Mouse (Mus musculus) midbrain, embryonic 15.5 days (tissue): ENCODE measurements around the gene Sytl2. TPM values are rescaled to one million over a fixed set of nuclear protein-coding genes. Genes with fewer than 3 reads are reported as not detected.

Experiments
- ATAC-seq: fragments of 200-750 bp; cut with Nextera tagmentation; replicated peaks from 2 replicates; pipeline ENCODE4 v1.8.0; 2017; ENCODE audit warnings: moderate TSS enrichment
- H3K27ac ChIP-seq: fragments of 300-500 bp; sonication (generic); 2 replicates; pipeline ENCODE4 v1.5.1; 2015; ENCODE audit warnings: mild to moderate bottlenecking, inconsistent platforms
- H3K27me3 ChIP-seq: fragments of 300-500 bp; sonication (generic); replicated peaks from 2 replicates; pipeline ENCODE4 v1.6.1; 2015; ENCODE audit warnings: inconsistent platforms
- H3K36me3 ChIP-seq: fragments of 300-500 bp; sonication (generic); replicated peaks from 2 replicates; pipeline ENCODE4 v1.6.1; 2015; ENCODE audit warnings: inconsistent platforms
- H3K4me1 ChIP-seq: fragments of 300-500 bp; sonication (generic); 2 replicates; pipeline ENCODE4 v1.6.1; 2015; ENCODE audit warnings: inconsistent platforms
- H3K4me2 ChIP-seq: fragments of 300-500 bp; sonication (generic); 2 replicates; pipeline ENCODE4 v1.6.1; 2015; ENCODE audit warnings: inconsistent platforms, mild to moderate bottlenecking, moderate library complexity
- H3K4me3 ChIP-seq: fragments of 300-500 bp; sonication (generic); 2 replicates; pipeline ENCODE4 v1.5.1; 2015; ENCODE audit warnings: mild to moderate bottlenecking, inconsistent platforms
- H3K9ac ChIP-seq: fragments of 300-500 bp; sonication (generic); 2 replicates; pipeline ENCODE4 v1.6.1; 2015; ENCODE audit warnings: mild to moderate bottlenecking, inconsistent platforms
- H3K9me3 ChIP-seq: fragments of 300-500 bp; sonication (generic); 2 replicates; pipeline ENCODE4 v1.6.1; 2016; ENCODE audit warnings: inconsistent platforms
- WGBS: fragments of 180-500 bp; shearing (Covaris S2); methylation state at CpG from one replicate; pipeline ENCODE4 v1.1.7; 2015; ENCODE audit warnings: mixed read lengths; 5-methylcytosine and 5-hydroxymethylcytosine counted together
- polyA plus RNA-seq: library from polyadenylated mRNA; unstranded; fragments of >200 nt; fragmentation: Nextera tagmentation; extraction: Ambion mirVana; gene quantifications from 2 replicates; pipeline ENCODE4 v1.2.1, GENCODE M21; 2015

Sytl2 gene
- polyA plus RNA-seq, 1 experiment from 2014 or later = 7.2 TPM

DNA sequence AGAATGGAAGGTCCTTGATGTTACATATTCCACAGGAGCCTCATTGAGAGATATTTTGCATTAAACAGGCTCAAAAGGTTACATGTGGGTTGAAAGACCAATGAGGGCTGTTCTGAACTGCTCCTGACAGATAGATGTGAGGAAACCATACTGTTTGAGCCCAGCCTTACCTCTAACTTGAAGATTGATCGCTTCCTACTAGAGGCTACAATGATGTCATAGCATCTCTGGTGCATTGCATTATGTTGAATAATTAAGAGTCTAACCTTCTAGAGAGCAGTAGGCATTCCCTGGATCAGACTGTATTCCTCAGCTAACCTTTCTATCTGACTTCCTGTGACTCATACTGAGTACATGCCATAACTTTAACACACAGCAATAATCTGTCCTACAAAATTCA, 17.4 kb downstream of the Sytl2 start:
- H3K27me3 ChIP-seq = no peaks in the 10 kb centered on the region
- no peak for ATAC-seq
- no peak overlapping the region for H3K4me3 ChIP-seq
- H3K4me2 ChIP-seq = no peak overlapping the region
- H3K9ac ChIP-seq = no peak overlapping the region
- no peaks in the 10 kb centered on the region for H3K4me1 ChIP-seq
- H3K36me3 ChIP-seq = no peaks in the 10 kb centered on the region
- H3K27ac ChIP-seq = no peak overlapping the region
- no peaks in the 10 kb centered on the region for H3K9me3 ChIP-seq
- whole genome bisulfite sequencing = 74% methylated on average over 1 of the region's 1 CpGs

- no peak overlapping the region for H3K4me2 ChIP-seq
- H3K27ac ChIP-seq = no peak overlapping the region
- no peaks in the 10 kb centered on the region for H3K27me3 ChIP-seq
- WGBS = 44% methylated on average over 5 of the region's 5 CpGs
- no peaks in the 10 kb centered on the region for H3K9me3 ChIP-seq
- no peaks in the 10 kb centered on the region for H3K4me1 ChIP-seq
- H3K4me3 ChIP-seq = no peak overlapping the region
- no peak overlapping the region for H3K9ac ChIP-seq
- H3K36me3 ChIP-seq = no peaks in the 10 kb centered on the region
- ATAC-seq = no peak
Observed at GRCm38 (mm10) chr7:90320124-90320523, 18.1 kb downstream of the Sytl2 start.

GRCm38 (mm10) chr7:90325166-90325565, 23.1 kb downstream of the Sytl2 start:
- H3K27me3 ChIP-seq = no peaks in the 10 kb centered on the region
- no peaks in the 10 kb centered on the region for H3K36me3 ChIP-seq
- H3K9ac ChIP-seq = no peak overlapping the region
- 94% methylated on average over 4 of the region's 4 CpGs for WGBS
- H3K4me3 ChIP-seq = no peak overlapping the region
- H3K4me2 ChIP-seq = no peak overlapping the region
- no peak for ATAC-seq
- H3K9me3 ChIP-seq = no peaks in the 10 kb centered on the region
- no peak overlapping the region for H3K27ac ChIP-seq
- H3K4me1 ChIP-seq = no peaks in the 10 kb centered on the region

GRCm38 (mm10) chr7:90330200-90330599, 28.1 kb downstream of the Sytl2 start:
- ATAC-seq = no peak
- WGBS = 68% methylated on average over 1 of the region's 1 CpGs
- Histone ChIP-seq H3K9ac (no peak overlapping the region), H3K4me2 (no peak overlapping the region), H3K36me3 (no peaks in the 10 kb centered on the region), H3K9me3 (no peaks in the 10 kb centered on the region), H3K4me3 (no peak overlapping the region), H3K27ac (no peak overlapping the region), H3K4me1 (no peaks in the 10 kb centered on the region), H3K27me3 (no peaks in the 10 kb centered on the region)

DNA sequence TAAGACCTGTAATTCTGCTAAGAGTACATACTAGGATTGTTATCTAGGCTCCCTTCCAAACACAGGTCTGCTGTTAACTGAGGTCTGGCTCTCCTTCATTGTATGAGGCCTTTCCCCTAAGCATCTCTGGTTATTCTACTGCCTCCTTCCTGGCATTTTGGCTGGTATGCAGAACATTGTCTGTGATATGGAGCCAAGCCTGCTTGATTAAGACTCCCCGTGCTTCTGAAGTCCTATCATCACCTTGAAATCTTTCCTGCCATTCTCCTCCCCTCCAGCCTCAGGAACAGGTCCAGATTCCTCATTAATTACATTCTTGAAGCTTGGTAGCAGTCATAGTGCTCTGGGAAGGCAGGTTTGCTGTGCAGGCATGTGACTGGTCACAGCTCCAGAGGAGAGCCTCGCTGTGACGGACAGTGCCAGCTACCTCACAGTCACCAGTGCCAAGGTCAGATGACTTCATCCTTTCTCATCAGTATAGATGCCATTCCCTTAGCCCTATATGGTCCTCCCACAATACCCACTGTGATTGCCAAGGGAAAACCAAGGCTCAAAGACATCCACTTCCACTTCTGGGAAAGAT, 30.5 kb downstream of the Sytl2 start:
- no peaks in the 10 kb centered on the region for H3K36me3 ChIP-seq
- H3K27ac ChIP-seq = no peak overlapping the region
- H3K4me1 ChIP-seq = no peaks in the 10 kb centered on the region
- no peaks in the 10 kb centered on the region for H3K27me3 ChIP-seq
- H3K4me3 ChIP-seq = no peak overlapping the region
- H3K4me2 ChIP-seq = no peak overlapping the region
- no peak overlapping the region for H3K9ac ChIP-seq
- 93% methylated on average over 3 of the region's 3 CpGs for WGBS
- no peaks in the 10 kb centered on the region for H3K9me3 ChIP-seq
- no peak for ATAC-seq

DNA sequence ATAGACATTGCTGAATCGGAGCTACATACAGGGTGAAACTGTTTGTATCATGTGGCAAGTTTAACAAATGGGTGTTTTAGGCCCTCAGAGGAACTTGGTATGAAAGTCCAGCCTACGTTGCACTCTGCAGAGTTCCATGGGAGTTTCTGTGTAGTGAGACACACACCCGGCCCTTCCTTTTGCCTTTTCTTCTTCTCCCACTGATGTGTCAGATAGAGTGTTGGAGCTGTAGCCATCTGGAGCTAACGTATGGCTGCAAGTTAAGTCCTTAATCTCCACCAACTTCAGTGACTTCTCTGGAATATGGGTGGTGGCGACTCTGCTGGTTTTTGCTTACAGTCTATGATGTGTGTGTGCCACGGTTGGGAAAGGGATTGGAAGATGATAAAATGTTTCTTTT, 32.3 kb downstream of the Sytl2 start:
- ATAC-seq = no peak
- WGBS = 89% methylated on average over 6 of the region's 6 CpGs
- H3K27me3 ChIP-seq = no peaks in the 10 kb centered on the region

DNA sequence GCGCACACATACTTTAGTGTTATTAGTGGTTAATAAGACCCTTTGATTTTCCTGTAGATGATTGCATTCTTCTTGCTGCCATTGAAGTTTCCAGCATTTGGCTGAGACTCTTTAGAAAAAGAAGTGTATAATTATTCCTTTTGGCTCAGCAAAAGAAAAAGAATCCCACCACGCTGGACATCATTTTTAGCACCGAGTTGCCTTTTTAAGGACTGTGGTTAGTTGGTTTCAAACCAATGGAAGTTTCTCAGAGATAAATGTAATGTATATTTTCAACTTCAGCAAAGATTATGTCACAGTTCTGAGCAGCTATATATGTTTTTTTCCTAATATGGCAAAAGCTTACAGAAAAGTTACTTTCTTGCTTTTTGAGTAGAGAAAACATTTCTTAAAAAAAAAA, 32.8 kb downstream of the Sytl2 start:
- Histone ChIP-seq H3K27me3 (no peaks in the 10 kb centered on the region), H3K4me2 (no peak overlapping the region), H3K27ac (no peak overlapping the region), H3K36me3 (no peaks in the 10 kb centered on the region), H3K4me1 (no peaks in the 10 kb centered on the region), H3K9me3 (no peaks in the 10 kb centered on the region), H3K4me3 (no peak overlapping the region), H3K9ac (no peak overlapping the region)
- no peak for ATAC-seq
- WGBS = 93% methylated on average over 3 of the region's 3 CpGs

More for the DNA sequence above, 32.3 kb downstream of the Sytl2 start:
- H3K4me1 ChIP-seq = no peaks in the 10 kb centered on the region
- no peak overlapping the region for H3K9ac ChIP-seq
- no peak overlapping the region for H3K27ac ChIP-seq
- H3K9me3 ChIP-seq = no peaks in the 10 kb centered on the region
- no peak overlapping the region for H3K4me2 ChIP-seq
- H3K4me3 ChIP-seq = no peak overlapping the region
- no peaks in the 10 kb centered on the region for H3K36me3 ChIP-seq

DNA sequence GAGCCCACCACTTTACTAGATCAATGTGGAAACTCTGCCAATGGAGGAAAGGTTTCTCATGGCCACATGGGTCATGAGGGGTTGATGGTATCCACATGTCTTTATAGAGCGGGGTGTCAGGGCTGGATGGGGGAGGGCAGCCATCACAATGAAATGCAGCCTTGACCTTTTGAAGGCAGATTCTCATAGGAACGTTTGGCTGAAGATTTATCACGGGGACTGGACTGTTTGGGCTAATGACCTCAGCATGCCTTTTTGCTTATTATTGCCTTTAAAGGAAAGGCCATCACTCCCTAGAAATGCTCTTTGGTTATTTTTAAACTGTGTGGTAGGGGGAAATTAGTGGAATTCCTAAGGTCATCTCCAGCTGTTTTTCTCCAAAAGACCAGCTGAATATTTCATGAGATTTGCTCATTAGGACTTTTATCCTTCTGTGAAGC, 33.7 kb downstream of the Sytl2 start:
- H3K4me1 ChIP-seq = no peaks in the 10 kb centered on the region
- no peak overlapping the region for H3K4me3 ChIP-seq
- H3K36me3 ChIP-seq = no peaks in the 10 kb centered on the region
- ATAC-seq = no peak
- no peaks in the 10 kb centered on the region for H3K27me3 ChIP-seq
- H3K27ac ChIP-seq = no peak overlapping the region
- 39% methylated on average over 3 of the region's 3 CpGs for WGBS
- no peak overlapping the region for H3K9ac ChIP-seq
- H3K9me3 ChIP-seq = no peaks in the 10 kb centered on the region
- H3K4me2 ChIP-seq = no peak overlapping the region

GRCm38 (mm10) chr7:90341212-90341957, 39.3 kb downstream of the Sytl2 start:
- H3K36me3 ChIP-seq = no peaks in the 10 kb centered on the region
- no peak overlapping the region for H3K27ac ChIP-seq
- no peak overlapping the region for H3K4me2 ChIP-seq
- H3K4me3 ChIP-seq = no peak overlapping the region
- WGBS = 49% methylated on average over 12 of the region's 12 CpGs
- no peak overlapping the region for H3K9ac ChIP-seq
- no peaks in the 10 kb centered on the region for H3K9me3 ChIP-seq
- no peaks in the 10 kb centered on the region for H3K27me3 ChIP-seq
- no peak for ATAC-seq
- no peaks in the 10 kb centered on the region for H3K4me1 ChIP-seq

DNA sequence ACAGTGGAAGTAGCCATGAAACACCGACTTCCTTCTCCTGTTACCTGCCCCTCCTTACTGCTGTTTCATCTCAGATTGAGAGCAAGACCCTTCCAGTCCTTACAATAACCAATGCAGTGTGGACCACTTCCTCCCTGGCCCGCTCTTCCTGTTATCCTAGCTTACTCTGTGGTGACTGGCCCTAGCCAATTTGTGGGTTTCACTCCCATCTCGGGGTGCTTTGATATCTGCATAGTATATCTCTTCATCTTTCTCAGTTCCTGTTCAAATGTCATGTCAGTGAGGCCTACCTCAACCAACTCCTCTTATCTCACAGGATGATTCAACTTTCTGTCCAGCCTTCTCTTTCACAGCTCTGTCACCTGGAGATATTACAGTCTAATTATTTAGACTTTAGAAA, 42.9 kb downstream of the Sytl2 start:
- H3K27ac ChIP-seq = no peak overlapping the region
- no peak overlapping the region for H3K4me2 ChIP-seq
- H3K9ac ChIP-seq = no peak overlapping the region
- H3K4me3 ChIP-seq = no peak overlapping the region
- H3K4me1 ChIP-seq = no peaks in the 10 kb centered on the region
- 73% methylated on average over 3 of the region's 3 CpGs for WGBS
- H3K9me3 ChIP-seq = no peaks in the 10 kb centered on the region
- H3K27me3 ChIP-seq = no peaks in the 10 kb centered on the region
- no peak for ATAC-seq
- no peaks in the 10 kb centered on the region for H3K36me3 ChIP-seq

DNA sequence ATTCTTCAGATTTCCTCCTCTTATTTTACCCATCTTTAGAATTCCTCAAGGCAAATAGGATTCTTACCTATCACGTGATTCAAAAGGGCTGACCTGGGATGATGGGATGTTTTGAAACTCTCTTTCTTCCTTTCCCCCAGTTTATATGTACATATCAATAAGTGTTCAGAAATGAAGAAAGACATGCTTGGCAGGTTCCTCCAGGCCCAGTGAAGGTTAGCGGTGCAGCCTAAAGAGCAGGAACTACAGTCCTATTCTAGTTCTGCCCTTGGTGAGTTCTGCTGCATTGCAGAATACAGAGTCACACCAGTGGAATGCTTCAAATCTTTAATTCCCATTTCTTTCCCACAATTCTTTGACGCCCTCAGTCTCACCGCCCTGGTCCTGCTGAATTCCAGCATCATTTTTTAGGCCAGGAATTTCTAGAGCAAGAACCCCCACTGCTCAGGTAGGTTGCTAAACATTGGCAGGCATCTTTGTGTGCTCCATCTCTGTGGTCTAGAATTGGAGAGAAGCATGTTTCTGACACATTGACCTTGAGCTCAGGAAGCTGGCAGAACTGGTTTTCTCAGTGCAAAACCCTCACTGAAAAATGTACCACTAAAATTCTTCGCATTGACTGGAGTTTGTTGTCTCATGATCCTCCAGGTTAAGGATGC, 45.9 kb downstream of the Sytl2 start:
- Histone ChIP-seq H3K27ac (no peak overlapping the region), H3K9ac (no peak overlapping the region), H3K9me3 (no peaks in the 10 kb centered on the region), H3K4me2 (no peak overlapping the region), H3K36me3 (no peaks in the 10 kb centered on the region), H3K27me3 (no peaks in the 10 kb centered on the region), H3K4me1 (no peaks in the 10 kb centered on the region), H3K4me3 (no peak overlapping the region)
- no peak for ATAC-seq
- WGBS = 91% methylated on average over 5 of the region's 5 CpGs

DNA sequence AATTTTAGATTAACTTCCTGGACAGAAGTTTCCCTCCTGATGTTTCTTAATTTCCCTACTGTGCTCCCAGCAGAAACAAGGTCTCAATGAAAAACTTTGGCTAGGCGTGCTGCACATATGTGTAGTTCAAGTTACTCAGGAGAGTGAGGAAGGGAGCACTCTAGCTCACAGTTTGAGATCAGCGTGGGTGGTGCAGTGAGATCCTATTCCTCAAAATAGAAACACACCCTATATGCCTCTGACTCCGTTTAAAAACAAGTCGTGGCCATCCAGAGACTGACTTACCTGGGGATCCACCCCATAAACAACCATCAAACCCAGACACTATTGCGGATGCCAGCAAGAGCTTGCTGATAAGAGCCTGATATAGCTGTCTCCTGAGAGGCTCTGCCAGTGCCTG, 47.0 kb downstream of the Sytl2 start:
- no peaks in the 10 kb centered on the region for H3K36me3 ChIP-seq
- H3K4me1 ChIP-seq = no peaks in the 10 kb centered on the region
- no peak for ATAC-seq
- no peak overlapping the region for H3K9ac ChIP-seq
- no peak overlapping the region for H3K4me3 ChIP-seq
- no peak overlapping the region for H3K4me2 ChIP-seq
- no peak overlapping the region for H3K27ac ChIP-seq
- WGBS = 84% methylated on average over 5 of the region's 5 CpGs
- H3K9me3 ChIP-seq = no peaks in the 10 kb centered on the region
- no peaks in the 10 kb centered on the region for H3K27me3 ChIP-seq

DNA sequence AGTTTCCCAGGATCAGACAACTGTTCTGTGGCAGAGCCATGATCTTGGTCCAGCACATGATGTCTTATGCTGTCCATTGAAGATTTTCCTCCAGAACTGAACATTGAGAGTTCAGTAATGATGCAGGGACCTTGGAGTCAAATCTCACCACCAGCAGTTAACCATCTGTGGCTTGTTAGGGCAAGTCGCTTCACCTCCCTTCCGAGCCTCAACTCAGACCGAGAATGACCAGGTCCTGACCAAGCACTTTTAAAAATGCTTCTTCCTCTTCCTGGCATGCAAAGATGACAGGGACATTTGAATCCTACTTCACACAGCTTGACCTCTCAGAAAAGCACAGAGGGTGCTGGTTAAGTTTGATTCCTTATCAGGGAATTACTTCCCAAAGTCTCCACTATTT, 50.1 kb downstream of the Sytl2 start:
- Histone ChIP-seq H3K27me3 (no peaks in the 10 kb centered on the region), H3K9ac (no peak overlapping the region), H3K9me3 (no peaks in the 10 kb centered on the region), H3K4me3 (no peak overlapping the region), H3K4me2 (no peak overlapping the region), H3K27ac (no peak overlapping the region), H3K4me1 (no peaks in the 10 kb centered on the region), H3K36me3 (no peaks in the 10 kb centered on the region)
- 90% methylated on average over 3 of the region's 3 CpGs for WGBS
- no peak for ATAC-seq
